Mouse (Mus musculus): ENCODE measurements at regions not wholly inside any gene's neighbourhood (a gene's known extent, or its start where the extent isn't known, plus 50 kb on each side); places are given as distances from the start of the nearest gene placed in this dataset.

DNA sequence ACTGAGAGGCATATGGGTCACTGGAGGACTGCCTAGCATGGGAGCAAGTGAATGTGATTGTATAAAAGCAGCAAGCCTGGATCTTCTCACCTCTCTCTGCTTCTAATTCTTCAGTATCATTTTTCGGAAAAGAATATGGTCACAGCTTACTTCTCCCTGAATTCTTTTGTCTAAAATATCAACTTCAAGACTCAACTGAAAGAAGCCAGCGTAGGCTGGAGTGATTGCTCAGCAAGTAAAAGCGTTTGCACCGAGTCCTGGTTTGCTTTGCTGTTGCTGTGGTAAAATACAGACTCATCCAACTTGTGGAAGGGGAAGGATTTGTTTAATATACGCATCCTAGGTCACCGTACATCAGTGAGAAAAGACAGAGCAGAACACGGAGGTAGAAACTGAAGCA lies 2765.9 kb downstream of the 9330182O14Rik start:
- TF ChIP-seq POLR2A (IDR thresholded peaks at IDR 0.05; ENCODE audit: borderline replicate concordance, extremely low read depth, low read depth, low read length) (no peak), CTCF (IDR thresholded peaks at IDR 0.05; ENCODE audit: insufficient read depth, low read length) (no peak)
